Mouse (Mus musculus): ENCODE results near the gene Rassf2. TPM values are rescaled to one million over a fixed set of nuclear protein-coding genes. Genes with fewer than 3 reads are reported as not detected.

The Rassf2 gene
- total RNA-seq, 2 experiments from 2014 or later = 3.5 to 6.8 TPM

DNA sequence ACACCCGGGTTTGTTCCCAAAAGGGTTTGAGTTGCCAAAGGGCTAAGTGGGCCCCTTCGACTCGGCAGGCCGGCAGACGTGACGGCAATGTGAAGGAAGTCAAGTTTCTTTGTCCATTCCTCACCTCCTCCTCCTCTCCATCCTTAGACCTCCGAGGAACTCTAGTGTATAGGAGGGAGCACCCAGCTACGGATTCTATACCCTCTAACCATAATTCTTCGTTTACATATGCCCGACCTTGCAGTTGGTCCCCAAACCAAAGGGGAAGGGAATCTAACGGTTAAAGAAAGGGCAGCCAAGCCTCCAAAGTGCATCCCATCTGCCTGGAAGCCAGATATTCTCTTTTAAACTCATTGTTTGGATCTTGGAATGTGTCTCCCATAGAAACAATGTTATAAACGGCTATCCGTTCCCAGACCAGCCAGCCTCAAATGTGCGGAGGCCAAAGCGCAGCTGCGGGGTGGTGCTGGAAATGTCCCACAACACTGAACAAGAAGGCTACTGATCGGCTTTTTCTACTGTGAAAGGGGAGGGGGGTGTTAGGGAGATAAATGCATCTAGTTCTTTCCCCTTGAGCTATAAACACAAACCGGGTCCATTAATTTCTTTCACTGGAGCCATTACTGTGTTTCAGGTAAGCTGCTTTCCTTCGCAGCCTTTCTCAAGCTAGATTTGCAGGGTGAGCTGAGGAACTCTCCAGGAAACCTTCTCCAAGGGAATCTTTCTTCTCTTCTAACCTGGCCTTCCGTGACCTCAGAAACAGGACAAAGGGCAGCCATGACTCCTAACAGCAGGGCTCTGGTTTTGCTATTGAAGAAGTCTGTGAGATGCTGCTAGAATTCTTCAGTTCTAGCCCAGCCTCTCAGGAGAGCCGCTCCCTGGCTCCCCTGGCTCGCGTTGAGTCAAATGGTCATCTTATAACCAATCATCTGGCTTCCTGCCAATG, 633 bp upstream of the Rassf2 start:
- intact Hi-C loops (cut with DNase I) = no loop called here
- no peak for TF ChIP-seq CTCF (IDR thresholded peaks at IDR 0.05)
- DNase-seq = peak; percentile 68
- H3K4me3 ChIP-seq = peak overlapping the region; percentile 85
- H3K27ac ChIP-seq = peak overlapping the region; percentile 79

DNA sequence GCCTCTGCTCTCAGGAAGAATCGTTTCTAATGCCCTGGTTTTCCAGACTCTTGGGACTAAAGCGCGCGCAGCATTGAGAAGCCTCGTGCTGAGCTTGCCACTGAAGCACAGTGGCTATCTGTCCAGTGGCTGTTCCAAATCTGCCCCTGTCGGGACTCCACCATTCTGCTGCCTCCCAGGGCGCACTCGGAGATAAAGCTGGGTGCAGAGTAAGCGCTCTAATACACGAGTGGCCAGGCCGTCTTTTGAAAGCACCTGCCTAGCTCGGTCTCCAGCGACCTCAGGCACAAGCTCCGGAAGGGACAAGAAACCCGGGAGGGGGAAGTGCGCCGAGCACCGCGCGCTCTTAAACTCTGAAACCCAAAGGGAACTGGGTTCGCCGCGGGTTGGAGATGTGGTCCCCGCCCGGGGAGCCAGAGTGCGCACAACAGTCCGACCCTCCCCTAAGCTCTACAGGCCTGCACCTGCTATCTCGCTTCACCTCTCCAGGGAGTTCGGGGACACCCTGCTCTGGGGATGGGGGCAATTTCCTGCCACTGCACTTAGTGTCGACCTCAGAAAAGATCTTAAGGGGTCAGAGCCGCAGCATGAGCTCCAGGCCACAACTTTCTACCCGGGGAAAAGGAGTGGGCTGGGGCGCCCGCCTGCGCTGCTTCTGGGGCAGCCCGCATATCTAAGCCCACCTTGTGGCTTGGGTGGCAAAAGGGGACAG, 1.0 kb downstream of the Rassf2 start:
- TF ChIP-seq CTCF (IDR thresholded peaks at IDR 0.05) = no peak
- H3K4me3 ChIP-seq = peak overlapping the region; percentile 85
- intact Hi-C loops (cut with DNase I) = no loop called here
- H3K27ac ChIP-seq = peak overlapping the region; percentile 87
- DNase-seq = peak; percentile 56

DNA sequence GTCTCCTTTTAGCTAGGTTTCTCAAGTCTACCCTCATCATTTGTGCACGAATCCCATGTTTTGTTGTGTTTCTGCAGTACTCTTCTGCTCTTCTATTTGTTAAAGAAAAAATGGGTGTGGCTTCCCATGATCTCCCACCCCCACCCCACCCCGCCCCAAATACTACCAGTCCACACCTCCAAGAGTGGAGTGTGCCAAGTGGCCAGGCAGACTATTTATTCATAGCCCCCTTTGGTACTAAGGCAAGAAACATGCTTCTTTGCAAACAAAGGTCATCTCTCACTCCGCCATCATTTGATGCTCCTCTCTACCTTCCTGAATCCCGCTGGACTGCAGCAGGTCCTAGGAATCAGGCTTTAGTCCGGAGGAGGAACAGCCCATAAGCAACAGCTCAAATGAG, 2.0 kb downstream of the Rassf2 start:
- Histone ChIP-seq H3K4me3 (peak overlapping the region; percentile 85), H3K27ac (peak overlapping the region; percentile 87)
- no peak for DNase-seq
- TF ChIP-seq CTCF (IDR thresholded peaks at IDR 0.05) = no peak
- intact Hi-C loops (cut with DNase I) = no loop called here

DNA sequence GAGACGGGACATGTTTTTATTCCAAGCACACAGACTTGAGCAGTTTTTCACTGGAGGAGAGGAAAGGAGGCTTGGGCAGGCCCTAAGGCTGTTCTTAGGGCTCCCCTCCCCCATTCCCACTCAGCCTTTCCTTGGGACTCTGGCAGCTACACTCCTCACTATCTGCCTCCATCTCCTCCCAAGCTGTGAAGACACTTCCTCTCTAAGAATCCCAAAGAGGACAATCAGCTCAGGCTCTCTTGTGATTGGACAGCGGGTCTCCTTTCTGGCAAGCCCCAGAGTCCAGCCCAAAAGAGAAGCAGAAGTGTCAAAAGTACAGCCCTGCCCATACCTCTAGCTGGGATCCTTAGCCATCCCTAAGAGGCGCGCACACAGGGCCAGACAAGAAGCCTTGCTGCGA, 2.7 kb downstream of the Rassf2 start:
- peak; percentile 57 for DNase-seq
- peak overlapping the region; percentile 85 for H3K4me3 ChIP-seq
- intact Hi-C loops (cut with DNase I) = no loop called here
- H3K27ac ChIP-seq = peak overlapping the region; percentile 28
- no peak for TF ChIP-seq CTCF (IDR thresholded peaks at IDR 0.05)

- no peak for DNase-seq
- Histone ChIP-seq H3K27ac (no peak overlapping the region), H3K4me3 (no peak overlapping the region)
- intact Hi-C loops (cut with DNase I) = no loop called here
- TF ChIP-seq CTCF (IDR thresholded peaks at IDR 0.05) = no peak
Measured at GRCm38 (mm10) chr2:132024028-132024427, 6.0 kb downstream of the Rassf2 start.

DNA sequence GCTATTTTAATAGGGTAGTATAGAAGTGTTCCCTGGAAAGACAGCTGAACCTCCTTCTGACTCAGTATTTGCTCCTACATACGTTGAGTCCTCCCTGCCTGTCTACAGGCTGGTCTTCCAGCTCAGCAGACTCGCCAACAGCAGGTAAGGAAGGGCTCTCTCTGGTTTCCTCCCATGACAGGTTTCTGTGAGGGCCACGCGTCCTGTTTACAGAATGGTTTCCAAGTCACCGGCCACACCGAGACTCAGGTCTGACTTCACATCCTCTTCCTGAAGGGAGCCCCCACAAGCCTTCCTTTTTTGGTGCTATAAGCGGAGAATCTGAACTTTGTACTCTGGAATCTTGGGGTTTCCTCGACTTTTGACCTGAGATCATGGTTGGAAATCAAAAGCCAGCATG, 7.4 kb downstream of the Rassf2 start:
- DNase-seq = no peak
- no peak overlapping the region for H3K27ac ChIP-seq
- TF ChIP-seq CTCF (IDR thresholded peaks at IDR 0.05) = no peak
- H3K4me3 ChIP-seq = no peak overlapping the region
- intact Hi-C loops (cut with DNase I) = no loop called here

GRCm38 (mm10) chr2:132021616-132022015, 8.4 kb downstream of the Rassf2 start:
- DNase-seq = no peak
- Histone ChIP-seq H3K27ac (no peak overlapping the region; the same call in 1 of the 2 replicates), H3K4me3 (no peak overlapping the region)
- TF ChIP-seq CTCF (IDR thresholded peaks at IDR 0.05) = no peak
- intact Hi-C loops (cut with DNase I) = loop anchor here (2.0 kb wide), 1 partner anchor 15 kb away; no protein-coding TSS in a partner anchor

DNA sequence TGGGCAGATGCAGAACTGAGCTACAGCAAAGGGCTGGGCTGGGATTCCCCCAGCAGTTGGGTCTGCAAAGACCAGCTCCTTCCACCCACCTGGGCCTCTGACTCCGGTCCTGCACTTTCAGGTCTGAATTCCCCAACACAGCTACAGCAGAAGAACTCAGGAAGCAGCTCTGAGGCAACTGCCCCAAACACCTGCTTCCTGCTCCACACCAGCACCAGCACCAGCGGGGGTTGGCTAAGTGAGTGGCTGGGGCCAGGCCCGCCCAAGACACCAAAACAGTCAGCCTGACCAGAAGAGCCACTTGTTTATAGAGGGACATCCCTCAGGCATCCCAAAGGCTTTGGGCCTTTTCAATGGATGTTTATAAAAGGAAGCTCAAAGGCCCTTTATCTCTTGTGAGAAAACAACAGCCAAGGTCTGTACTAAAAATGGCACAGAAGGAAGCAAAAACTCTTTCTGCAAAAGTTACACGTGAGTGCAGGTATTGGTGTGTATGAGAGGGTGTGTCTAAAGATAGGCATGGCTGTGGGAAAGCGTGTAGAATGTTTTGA, 9.0 kb downstream of the Rassf2 start:
- DNase-seq = peak; percentile 34
- TF ChIP-seq CTCF (IDR thresholded peaks at IDR 0.05) = no peak
- Histone ChIP-seq H3K27ac (peak overlapping the region; percentile 67), H3K4me3 (peak overlapping the region; percentile 15)
- intact Hi-C loops (cut with DNase I) = loop anchor here (2.0 kb wide), 1 partner anchor 16 kb away; no protein-coding TSS in a partner anchor

GRCm38 (mm10) chr2:132020420-132020819, 9.6 kb downstream of the Rassf2 start:
- intact Hi-C loops (cut with DNase I) = loop anchor here (2.0 kb wide), 1 partner anchor 16 kb away; no protein-coding TSS in a partner anchor
- no peak for DNase-seq
- H3K27ac ChIP-seq = peak overlapping the region; percentile 67
- H3K4me3 ChIP-seq = peak overlapping the region; percentile 15
- TF ChIP-seq CTCF (IDR thresholded peaks at IDR 0.05) = no peak

DNA sequence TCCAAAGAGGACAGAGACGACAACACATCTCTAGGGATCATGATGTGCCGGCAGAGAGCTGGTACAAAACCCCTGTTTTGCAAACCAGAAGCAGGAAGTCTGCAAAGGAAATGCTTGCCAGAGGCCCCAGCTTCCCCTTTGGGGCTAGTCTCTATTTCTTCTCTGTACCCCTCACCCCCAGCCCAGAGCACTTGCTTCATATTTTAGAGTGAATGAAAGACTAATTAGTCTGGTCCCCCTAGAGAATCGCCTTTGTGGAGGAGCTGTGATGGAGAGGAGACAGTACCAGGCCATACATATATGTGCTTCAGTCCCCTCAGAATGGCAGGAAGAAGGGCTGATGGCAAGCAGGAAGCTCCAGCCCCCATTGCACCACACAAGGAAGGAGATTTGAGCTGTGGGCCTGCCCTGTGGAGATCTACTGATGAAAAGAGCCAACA, 10.7 kb downstream of the Rassf2 start:
- DNase-seq = peak; percentile 34
- intact Hi-C loops (cut with DNase I) = no loop called here
- TF ChIP-seq CTCF (IDR thresholded peaks at IDR 0.05) = no peak
- H3K27ac ChIP-seq = peak overlapping the region; percentile 67
- no peak overlapping the region; the same call in 1 of the 2 replicates for H3K4me3 ChIP-seq

DNA sequence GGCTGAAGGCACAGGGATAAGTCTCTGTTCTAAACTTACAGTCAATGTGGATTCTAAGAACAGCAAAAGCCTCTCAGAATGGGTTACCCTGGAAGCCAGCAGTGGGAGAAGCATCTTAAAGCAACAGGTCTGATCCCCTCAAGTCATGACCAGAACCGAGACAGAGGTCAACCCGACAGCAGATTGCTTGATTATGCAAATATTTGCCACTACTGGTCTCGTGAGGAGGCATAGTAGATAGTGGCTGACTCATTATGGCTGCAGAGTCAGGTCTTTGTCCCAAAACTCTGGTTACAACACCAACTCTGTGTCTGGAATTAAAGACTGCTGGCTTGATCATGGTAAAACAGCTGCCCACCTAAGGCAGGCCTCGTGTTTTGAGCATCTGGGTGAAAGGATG, 11.9 kb downstream of the Rassf2 start:
- DNase-seq = no peak
- Histone ChIP-seq H3K4me3 (no peak overlapping the region), H3K27ac (peak overlapping the region; percentile 51)
- no peak for TF ChIP-seq CTCF (IDR thresholded peaks at IDR 0.05)
- intact Hi-C loops (cut with DNase I) = no loop called here

GRCm38 (mm10) chr2:132017611-132018010, 12.4 kb downstream of the Rassf2 start:
- intact Hi-C loops (cut with DNase I) = no loop called here
- no peak for TF ChIP-seq CTCF (IDR thresholded peaks at IDR 0.05)
- Histone ChIP-seq H3K4me3 (no peak overlapping the region), H3K27ac (peak overlapping the region; percentile 51)
- DNase-seq = peak; percentile 62

Data from gastrocnemius, adult 2 months (tissue).